Mouse (Mus musculus) small intestine, adult 2 months (tissue): ENCODE measurements around the gene Gm45713. TPM values are rescaled to one million over a fixed set of nuclear protein-coding genes. Genes with fewer than 3 reads are reported as not detected.
A peak's percentile ranks its signal among the peaks of the same experiment; 100 is the strongest.

Experiments
- H3K27ac ChIP-seq: fragments of 200-500 bp; 2 replicates; pipeline ENCODE4 v1.5.1; 2012; ENCODE audit warnings: low read depth, low read length, control low read depth, inconsistent platforms; ENCODE audit not compliant: insufficient read depth
- H3K27me3 ChIP-seq: fragments of 200-500 bp; 2 replicates; pipeline ENCODE4 v1.6.1; 2012; ENCODE audit warnings: mild to moderate bottlenecking, moderate library complexity, low read length, inconsistent platforms; ENCODE audit not compliant: control insufficient read depth, insufficient read depth
- H3K36me3 ChIP-seq: fragments of 200-500 bp; 2 replicates; pipeline ENCODE4 v1.6.1; 2012; ENCODE audit warnings: mild to moderate bottlenecking, low read length, control low read depth, inconsistent platforms; ENCODE audit not compliant: control insufficient read depth, insufficient read depth
- H3K4me1 ChIP-seq: fragments of 200-500 bp; 2 replicates; pipeline ENCODE4 v1.6.1; 2012; ENCODE audit warnings: low read length, inconsistent platforms, mixed read lengths; ENCODE audit not compliant: control insufficient read depth, insufficient read depth, insufficient read length
- H3K4me3 ChIP-seq: fragments of 200-500 bp; 2 replicates; pipeline ENCODE4 v1.5.1; 2012; ENCODE audit warnings: low read depth, mild to moderate bottlenecking, control low read depth, inconsistent platforms, low read length, moderate library complexity
- CTCF ChIP-seq: fragments of 200-500 bp; IDR thresholded peaks from 2 replicates; pipeline ENCODE4 v1.5.1; 2012; ENCODE audit warnings: low read depth, mild to moderate bottlenecking, control low read depth, inconsistent platforms, low read length, moderate library complexity, mixed read lengths; ENCODE audit not compliant: insufficient replicate concordance, insufficient read length; ENCODE audit errors: extremely low read depth
- POLR2A ChIP-seq: fragments of 200-500 bp; IDR thresholded peaks from 2 replicates; pipeline ENCODE4 v1.6.1; 2012; ENCODE audit warnings: low read depth, mild to moderate bottlenecking, control low read depth, inconsistent platforms, low read length, moderate library complexity
- WGBS: fragments of 180-500 bp; shearing (Covaris S2); methylation state at CpG from one replicate; pipeline ENCODE4 v1.1.7; 2018; 5-methylcytosine and 5-hydroxymethylcytosine counted together
- polyA plus RNA-seq: library from polyadenylated mRNA; depleted of rRNA; stranded (reverse); fragments of >200 nt; gene quantifications from 2 replicates; pipeline ENCODE4 v1.2.3, GENCODE M21; 2012

Gm45713 gene
- polyA plus RNA-seq, 1 experiment = 1.5 TPM

DNA sequence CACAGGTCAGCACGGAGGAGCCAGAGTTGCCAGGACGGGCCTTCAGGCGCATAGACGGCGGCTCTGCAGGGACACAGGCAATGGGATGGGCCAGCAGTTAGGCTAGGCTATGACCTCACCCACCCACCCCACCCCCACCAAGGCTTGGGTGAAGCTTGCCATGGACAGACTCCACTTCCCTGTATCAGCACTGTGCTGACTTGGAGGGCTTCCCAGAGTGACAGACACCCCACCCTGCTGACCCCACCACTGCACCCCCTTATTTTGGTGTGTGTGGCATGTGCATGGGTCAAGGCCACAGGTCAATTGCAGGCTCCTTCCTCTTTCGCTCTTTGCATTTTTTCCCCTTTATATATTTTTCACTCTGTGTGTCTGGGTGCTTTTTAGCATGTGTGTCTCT is 40.7 kb downstream of the Gm45713 start:
- H3K36me3 ChIP-seq = peaks cover 10% of the 10 kb centered on the region; the same call in 1 of the 2 replicates
- peaks cover 2% of the 10 kb centered on the region; the same call in 1 of the 2 replicates for H3K4me1 ChIP-seq
- TF ChIP-seq CTCF = no peak
- TF ChIP-seq POLR2A = no peak
- WGBS = 79% methylated on average over 6 of the region's 6 CpGs
- no peak overlapping the region for H3K4me3 ChIP-seq
- no peak overlapping the region for H3K27ac ChIP-seq
- H3K27me3 ChIP-seq = peaks cover 12% of the 10 kb centered on the region

DNA sequence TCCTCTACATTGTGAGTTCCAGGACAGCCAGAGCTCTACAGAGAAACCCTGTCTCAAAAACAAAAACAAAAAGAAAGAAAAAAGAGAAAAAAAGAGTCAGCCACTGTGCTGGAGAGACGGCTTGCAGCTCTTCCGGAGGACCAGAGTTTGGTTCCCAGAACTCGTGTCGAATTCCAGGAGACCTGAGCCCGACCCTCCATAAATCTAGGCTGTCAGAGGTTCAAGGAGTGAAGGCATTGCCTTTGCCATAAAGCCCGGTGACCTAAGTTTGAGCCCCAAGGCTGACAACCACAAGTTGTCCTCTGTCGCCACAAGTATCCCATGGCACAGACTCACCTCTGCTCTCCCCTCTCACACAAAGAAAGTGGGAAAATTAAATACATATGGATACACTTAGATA is 41.9 kb downstream of the Gm45713 start:
- H3K4me3 ChIP-seq = no peak overlapping the region
- WGBS = 73% methylated on average over 7 of the region's 7 CpGs

DNA sequence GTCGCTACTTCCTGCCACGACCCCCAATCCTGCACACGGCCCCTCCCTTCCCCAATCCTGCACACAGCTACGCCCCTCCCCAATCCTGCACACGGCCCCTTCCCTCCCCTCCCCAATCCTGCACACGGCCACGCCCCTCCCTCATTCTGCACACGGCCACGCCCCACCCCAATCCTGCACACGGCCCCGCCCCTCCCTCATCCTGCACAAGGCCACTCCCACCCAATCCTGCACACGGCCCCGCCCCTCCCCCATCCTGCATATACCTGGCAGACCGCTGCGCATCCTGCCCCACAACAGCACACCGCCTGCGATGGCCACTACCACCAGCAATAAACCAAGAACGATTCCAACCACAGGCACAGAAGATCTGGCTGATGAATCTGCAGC is 42.5 kb downstream of the Gm45713 start:
- Histone ChIP-seq H3K27ac (no peak overlapping the region), H3K27me3 (peaks cover 12% of the 10 kb centered on the region), H3K4me1 (peaks cover 2% of the 10 kb centered on the region; the same call in 1 of the 2 replicates), H3K4me3 (no peak overlapping the region), H3K36me3 (peaks cover 10% of the 10 kb centered on the region; the same call in 1 of the 2 replicates)
- 45% methylated on average over 18 of the region's 18 CpGs for WGBS
- TF ChIP-seq CTCF = no peak
- no peak for TF ChIP-seq POLR2A

More for the DNA sequence above, 41.9 kb downstream of the Gm45713 start:
- peaks cover 10% of the 10 kb centered on the region; the same call in 1 of the 2 replicates for H3K36me3 ChIP-seq
- peaks cover 12% of the 10 kb centered on the region for H3K27me3 ChIP-seq
- TF ChIP-seq POLR2A (no peak), CTCF (no peak)
- no peak overlapping the region for H3K27ac ChIP-seq
- peaks cover 2% of the 10 kb centered on the region; the same call in 1 of the 2 replicates for H3K4me1 ChIP-seq

DNA sequence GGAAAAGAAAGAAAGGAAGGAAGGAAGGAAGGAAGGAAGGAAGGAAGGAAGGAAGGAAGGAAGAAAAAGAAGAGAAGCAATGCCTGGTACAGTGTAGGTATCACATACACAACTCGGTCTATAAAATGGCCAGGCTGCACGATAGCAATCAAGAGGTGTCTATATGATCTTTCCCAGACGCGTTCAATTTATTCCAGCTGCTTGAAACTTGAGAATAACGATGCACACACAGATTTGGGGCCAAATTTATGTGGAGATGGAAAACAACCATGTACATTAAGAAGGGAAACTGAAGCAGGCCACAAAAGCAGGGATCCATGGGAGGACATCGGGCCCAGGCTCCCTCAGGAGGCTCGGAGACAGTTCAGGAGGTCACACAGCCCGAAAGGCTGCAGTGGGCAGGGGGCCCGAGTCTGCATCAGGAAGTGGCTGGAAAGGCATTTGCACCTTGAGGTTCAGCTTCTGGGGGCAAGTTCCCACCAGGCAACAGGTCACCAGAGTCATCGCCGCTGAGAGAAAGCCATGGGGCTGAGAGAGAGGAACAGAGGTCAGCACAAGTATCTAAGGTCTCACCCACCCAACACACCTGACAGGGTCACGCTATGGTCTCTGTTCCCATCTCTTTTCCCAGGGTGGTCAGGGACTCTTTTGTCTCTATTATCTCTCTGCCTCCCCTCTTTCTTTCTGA is 43.1 kb downstream of the Gm45713 start:
- Histone ChIP-seq H3K27ac (no peak overlapping the region), H3K4me1 (peaks cover 5% of the 10 kb centered on the region), H3K36me3 (peaks cover 10% of the 10 kb centered on the region; the same call in 1 of the 2 replicates), H3K4me3 (no peak overlapping the region), H3K27me3 (peaks cover 12% of the 10 kb centered on the region)
- 66% methylated on average over 12 of the region's 12 CpGs for WGBS
- TF ChIP-seq CTCF (no peak), POLR2A (no peak)

DNA sequence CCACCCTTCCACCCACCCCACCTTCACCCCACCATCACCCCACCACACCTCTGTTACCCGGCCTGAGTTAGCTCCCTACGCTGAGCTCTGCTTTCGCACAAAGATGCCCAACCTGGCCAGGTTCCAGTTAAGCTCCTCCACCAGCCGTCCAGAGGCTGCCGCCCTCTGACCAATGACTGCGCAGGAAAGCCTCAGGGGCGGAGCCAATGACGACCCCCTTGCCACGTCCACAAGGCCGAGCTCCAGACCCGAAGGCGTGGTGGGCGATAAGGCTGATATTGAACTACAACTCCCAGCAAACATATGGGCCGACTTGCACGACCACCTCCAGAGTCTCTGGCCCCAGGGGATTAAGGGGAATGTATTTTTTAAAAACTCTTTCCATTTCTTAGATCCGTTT is 44.0 kb downstream of the Gm45713 start, which contains the start of gene Rcn3:
TSS of gene Rcn3 (minus strand) at position 174 of the 400 bp plus-strand sequence.
- Histone ChIP-seq H3K36me3 (peaks cover 8% of the 10 kb centered on the region; the same call in 1 of the 2 replicates), H3K27ac (peak within 1 kb of the TSS; percentile 46), H3K4me3 (peak within 1 kb of the TSS; percentile 52), H3K27me3 (peaks cover 12% of the 10 kb centered on the region), H3K4me1 (peaks cover 5% of the 10 kb centered on the region)
- WGBS = 3% methylated on average over 16 of the region's 16 CpGs
- TF ChIP-seq POLR2A (no peak), CTCF (no peak)

DNA sequence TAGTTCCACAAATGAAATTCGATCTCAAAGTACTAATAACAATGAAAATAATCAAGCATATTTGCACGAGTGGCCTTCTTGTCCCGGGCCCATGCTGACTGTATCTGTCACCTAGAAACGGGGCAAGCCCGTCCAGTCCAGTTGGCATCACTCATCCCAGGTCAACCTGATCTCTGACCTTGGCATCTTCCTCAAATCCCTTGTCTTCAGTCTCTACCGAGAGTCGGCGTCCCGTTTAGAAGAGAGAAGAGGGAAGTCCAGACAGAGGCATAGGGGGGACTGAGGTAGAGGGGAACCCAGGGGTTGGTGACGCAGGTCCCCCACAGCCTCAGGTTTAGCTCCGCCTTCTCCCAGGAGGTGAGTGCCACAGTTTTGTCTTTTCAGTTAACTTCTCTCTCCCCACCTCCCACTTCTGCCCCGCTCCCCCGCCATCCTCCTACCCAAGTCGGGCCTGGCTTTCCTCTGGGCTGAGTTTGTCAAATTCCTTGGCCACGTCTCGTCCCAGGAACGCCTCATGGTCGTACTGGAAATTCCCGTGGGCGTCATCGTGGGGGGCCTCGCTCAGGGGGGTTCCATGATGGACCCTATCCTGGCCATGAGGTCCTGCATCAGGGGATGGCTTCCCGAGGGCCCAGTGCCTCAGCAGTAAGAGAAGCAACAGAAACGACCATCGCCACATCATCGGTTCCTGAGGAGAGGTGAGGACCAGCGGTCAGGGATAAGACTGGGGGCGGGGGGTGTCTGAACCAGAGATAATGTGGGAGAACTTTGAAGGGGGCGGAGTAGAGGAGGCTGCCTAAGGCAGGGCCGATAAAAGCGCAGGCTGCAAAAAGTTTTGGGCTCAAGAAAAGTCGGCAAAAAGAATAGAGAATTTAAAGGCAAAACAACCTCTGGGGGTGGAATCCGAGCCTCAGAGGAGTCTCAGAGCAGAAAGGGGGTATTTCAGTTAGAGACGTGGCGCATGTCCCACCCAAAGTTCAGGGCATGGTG is 44.7 kb downstream of the Gm45713 start:
- no peak for TF ChIP-seq POLR2A
- TF ChIP-seq CTCF = no peak
- peak overlapping the region; percentile 46 for H3K27ac ChIP-seq
- WGBS = 28% methylated on average over 35 of the region's 35 CpGs

More for the DNA sequence above, 44.7 kb downstream of the Gm45713 start:
- H3K4me3 ChIP-seq = peak overlapping the region; percentile 52
- H3K36me3 ChIP-seq = peaks cover 4% of the 10 kb centered on the region; the same call in 1 of the 2 replicates
- H3K27me3 ChIP-seq = peaks cover 12% of the 10 kb centered on the region
- peaks cover 5% of the 10 kb centered on the region for H3K4me1 ChIP-seq
